Mouse (Mus musculus): ENCODE data around the gene Cldn14. TPM values are rescaled to one million over a fixed set of nuclear protein-coding genes. Genes with fewer than 3 reads are reported as not detected.

Cldn14 gene
- polyA plus RNA-seq (2017; shearing (Covaris generic)) = not detected

GRCm38 (mm10) chr16:94008737-94009136 is at the start of gene Cldn14:
Cldn14 (minus strand) TSS chr16:94008837.

GRCm38 (mm10) chr16:93883423-93884085 is 125.1 kb downstream of the Cldn14 start, which contains the start of gene Chaf1b:
Chaf1b (plus strand) TSS chr16:93883901.

Other genes starting within 250 kb of the Cldn14 start
- gene Morc3, start 176.7 kb downstream of the Cldn14 start, polyA plus RNA-seq (2017; shearing (Covaris generic)) = 10 to 100 TPM; 78.2 to 79.9 TPM
- gene Chaf1b, start 124.9 kb downstream of the Cldn14 start, polyA plus RNA-seq (2017; shearing (Covaris generic)) = 10 to 100 TPM; 37.9 to 44.9 TPM
- under 1 TPM in 1 of 2 experiments, not detected in 1; 0.10 TPM for gene Sim2, start 76.1 kb upstream of the Cldn14 start, polyA plus RNA-seq (2017; shearing (Covaris generic))

Data from activated CD4-positive, CD25-positive, alpha-beta regulatory T cell (primary cell).